Mouse (Mus musculus) liver, postnatal 0 days (tissue): ENCODE results near the gene Amot. TPM values are rescaled to one million over a fixed set of nuclear protein-coding genes. Genes with fewer than 3 reads are reported as not detected.

ENCODE experiments used
- ATAC-seq: fragments of 200-750 bp; cut with Nextera tagmentation; 2 replicates; pipeline ENCODE4 v1.8.0; 2017; ENCODE audit warnings: mild to moderate bottlenecking, moderate library complexity
- DNase-seq: peaks from one replicate; pipeline ENCODE4 v3.0.0-alpha.2; 2016
- H3K27ac ChIP-seq: fragments of 300-500 bp; sonication (generic); 2 replicates; pipeline ENCODE4 v1.5.1; 2014; ENCODE audit warnings: antibody characterized with exemption, moderate library complexity, mild to moderate bottlenecking, low read depth
- H3K27me3 ChIP-seq: fragments of 300-500 bp; sonication (generic); 2 replicates; pipeline ENCODE4 v1.6.1; 2014; ENCODE audit warnings: low read length, control low read depth, mixed read lengths; ENCODE audit not compliant: insufficient read depth
- H3K36me3 ChIP-seq: fragments of 300-500 bp; sonication (generic); replicated peaks from 2 replicates; pipeline ENCODE4 v1.6.1; 2014; ENCODE audit warnings: mild to moderate bottlenecking, control low read depth, low read length, moderate library complexity, mixed read lengths; ENCODE audit not compliant: insufficient read depth
- H3K4me1 ChIP-seq: fragments of 300-500 bp; sonication (generic); 2 replicates; pipeline ENCODE4 v1.6.1; 2014; ENCODE audit warnings: antibody characterized with exemption, mild to moderate bottlenecking, control low read depth; ENCODE audit not compliant: insufficient read depth
- H3K4me2 ChIP-seq: fragments of 300-500 bp; sonication (generic); 2 replicates; pipeline ENCODE4 v1.6.1; 2014; ENCODE audit warnings: low read depth, mild to moderate bottlenecking, low read length, moderate library complexity, mixed read lengths
- H3K4me3 ChIP-seq: fragments of 300-500 bp; sonication (generic); 2 replicates; pipeline ENCODE4 v1.5.1; 2014; ENCODE audit warnings: low read depth, low read length
- H3K9ac ChIP-seq: fragments of 300-500 bp; sonication (generic); replicated peaks from 2 replicates; pipeline ENCODE4 v1.6.1; 2014; ENCODE audit warnings: mild to moderate bottlenecking, moderate library complexity
- H3K9me3 ChIP-seq: fragments of 300-500 bp; sonication (generic); 2 replicates; pipeline ENCODE4 v1.6.1; 2016; ENCODE audit warnings: mild to moderate bottlenecking, control low read depth, low read length, mixed read lengths
- CTCF ChIP-seq: sonication (generic); IDR thresholded peaks from 2 replicates; pipeline ENCODE4 v1.5.1; 2016; ENCODE audit warnings: antibody characterized with exemption, low read depth
- EP300 ChIP-seq: IDR thresholded peaks from 2 replicates; pipeline ENCODE4 v1.6.1; 2016; ENCODE audit warnings: antibody characterized with exemption, low read depth, mild to moderate bottlenecking
- WGBS: fragments of 180-500 bp; shearing (Covaris S2); extraction: QIAGEN DNeasy Blood & Tissue Kit; methylation state at CpG from one replicate; pipeline ENCODE4 v1.1.7; 2014; ENCODE audit not compliant: insufficient replicate concordance; 5-methylcytosine and 5-hydroxymethylcytosine counted together
- polyA plus RNA-seq: library from polyadenylated mRNA; unstranded; fragments of >200 nt; fragmentation: Nextera tagmentation; extraction: Ambion mirVana; gene quantifications from 2 replicates; pipeline ENCODE4 v1.2.1, GENCODE M21; 2015

Amot gene
- polyA plus RNA-seq, 1 experiment from 2014 or later: 4.9 TPM

DNA sequence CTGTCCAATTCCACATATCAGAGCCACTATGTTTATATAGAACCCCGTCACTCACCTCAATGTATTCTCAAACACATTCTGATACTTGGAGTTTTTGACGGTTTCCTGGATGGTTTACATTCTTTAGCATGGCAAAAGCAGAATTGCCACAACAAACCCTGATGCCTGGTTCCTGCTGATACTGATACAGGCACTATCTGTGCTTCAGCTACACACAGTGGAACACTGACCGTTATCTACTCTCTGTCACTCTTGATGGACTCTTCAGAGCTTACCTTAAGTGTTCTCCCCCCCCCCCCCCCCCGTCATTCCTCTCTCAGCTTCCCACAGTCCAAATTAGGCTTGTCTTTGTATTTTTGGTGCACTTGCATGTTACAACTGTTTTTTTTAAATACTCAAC, 98.9 kb downstream of the Amot start:
- H3K4me3 ChIP-seq: no peak overlapping the region
- 35% methylated on average over 4 of the region's 4 CpGs for WGBS
- no peak overlapping the region for H3K9ac ChIP-seq
- H3K36me3 ChIP-seq: no peaks in the 10 kb centered on the region
- H3K27ac ChIP-seq: no peak overlapping the region
- no peak overlapping the region for H3K4me2 ChIP-seq
- DNase-seq (no peak), ATAC-seq (no peak)
- H3K9me3 ChIP-seq: no peaks in the 10 kb centered on the region
- H3K4me1 ChIP-seq: no peaks in the 10 kb centered on the region
- no peak for TF ChIP-seq EP300
- TF ChIP-seq CTCF: no peak
- H3K27me3 ChIP-seq: no peaks in the 10 kb centered on the region

GRCm38 (mm10) chrX:145401926-145402325, 103.1 kb downstream of the Amot start:
- WGBS: 76% methylated on average over 3 of the region's 3 CpGs
- DNase-seq (no peak), ATAC-seq (no peak)
- Histone ChIP-seq H3K9me3 (no peaks in the 10 kb centered on the region), H3K4me2 (no peak overlapping the region), H3K4me3 (no peak overlapping the region), H3K4me1 (no peaks in the 10 kb centered on the region), H3K27me3 (no peaks in the 10 kb centered on the region), H3K9ac (no peak overlapping the region), H3K36me3 (no peaks in the 10 kb centered on the region), H3K27ac (no peak overlapping the region)
- no peak for TF ChIP-seq EP300
- no peak for TF ChIP-seq CTCF

GRCm38 (mm10) chrX:145399236-145399635, 105.7 kb downstream of the Amot start:
- no peak overlapping the region for H3K9ac ChIP-seq
- H3K4me1 ChIP-seq: no peaks in the 10 kb centered on the region
- H3K4me3 ChIP-seq: no peak overlapping the region
- ATAC-seq (no peak), DNase-seq (no peak)
- no peaks in the 10 kb centered on the region for H3K36me3 ChIP-seq
- no peaks in the 10 kb centered on the region for H3K9me3 ChIP-seq
- WGBS: 14% methylated on average over 1 of the region's 1 CpGs
- no peaks in the 10 kb centered on the region for H3K27me3 ChIP-seq
- TF ChIP-seq EP300 (no peak), CTCF (peak; percentile 39; the same call in 1 of the 2 replicates)
- H3K4me2 ChIP-seq: no peak overlapping the region
- no peak overlapping the region for H3K27ac ChIP-seq

Other genes with a start within 250 kb of the Amot start
- gene Lhfpl1, start 156.1 kb downstream of the Amot start, polyA plus RNA-seq: not detected in 2 replicates